Mouse (Mus musculus): ENCODE measurements around the gene Hilpda. TPM values are rescaled to one million over a fixed set of nuclear protein-coding genes. Genes with fewer than 3 reads are reported as not detected.

Hilpda gene
- polyA plus RNA-seq, 1 experiment from 2014 or later, result 35.0 TPM

- DNase-seq (ENCODE audit: low spot score), result peak; percentile 22
- no peak overlapping the region for H3K4me3 ChIP-seq (ENCODE audit: low read depth, low read length)
- no peaks in the 10 kb centered on the region for H3K4me1 ChIP-seq (ENCODE audit: control insufficient read depth, insufficient read depth, low read length)
- 53% methylated on average over 2 of the region's 2 CpGs for WGBS
- no peaks in the 10 kb centered on the region for H3K27me3 ChIP-seq (ENCODE audit: control insufficient read depth, insufficient read depth, low read length)
- no peak overlapping the region for H3K4me2 ChIP-seq (ENCODE audit: low read depth, low read length)
- ATAC-seq (replicated peaks; ENCODE audit: insufficient number of reproducible peaks, low FRiP score, low TSS enrichment, low read depth), result no peak
- H3K27ac ChIP-seq (replicated peaks; ENCODE audit: low read depth, low read length), result no peak overlapping the region
- H3K36me3 ChIP-seq (replicated peaks; ENCODE audit: control insufficient read depth, insufficient read depth, low read depth, low read length), result no peaks in the 10 kb centered on the region
- no peak overlapping the region for H3K9ac ChIP-seq (replicated peaks; ENCODE audit: low read length)
- H3K9me3 ChIP-seq (replicated peaks; ENCODE audit: control insufficient read depth, low read length), result no peaks in the 10 kb centered on the region
Observed at GRCm38 (mm10) chr6:29241697-29242096, 30.6 kb upstream of the Hilpda start.

GRCm38 (mm10) chr6:29242265-29242664 is 30.0 kb upstream of the Hilpda start:
- ATAC-seq (replicated peaks; ENCODE audit: insufficient number of reproducible peaks, low FRiP score, low TSS enrichment, low read depth), result no peak
- WGBS, result 79% methylated on average over 1 of the region's 1 CpGs
- H3K4me3 ChIP-seq (ENCODE audit: low read depth, low read length), result no peak overlapping the region
- H3K36me3 ChIP-seq (replicated peaks; ENCODE audit: control insufficient read depth, insufficient read depth, low read depth, low read length), result no peaks in the 10 kb centered on the region
- H3K4me1 ChIP-seq (ENCODE audit: control insufficient read depth, insufficient read depth, low read length), result no peaks in the 10 kb centered on the region
- H3K9ac ChIP-seq (replicated peaks; ENCODE audit: low read length), result no peak overlapping the region
- H3K9me3 ChIP-seq (replicated peaks; ENCODE audit: control insufficient read depth, low read length), result no peaks in the 10 kb centered on the region
- no peaks in the 10 kb centered on the region for H3K27me3 ChIP-seq (ENCODE audit: control insufficient read depth, insufficient read depth, low read length)
- no peak overlapping the region for H3K27ac ChIP-seq (replicated peaks; ENCODE audit: low read depth, low read length)
- DNase-seq (ENCODE audit: low spot score), result no peak
- H3K4me2 ChIP-seq (ENCODE audit: low read depth, low read length), result no peak overlapping the region

GRCm38 (mm10) chr6:29245272-29246120 is 26.8 kb upstream of the Hilpda start:
- DNase-seq (ENCODE audit: low spot score) (no peak), ATAC-seq (replicated peaks; ENCODE audit: insufficient number of reproducible peaks, low FRiP score, low TSS enrichment, low read depth) (no peak)

GRCm38 (mm10) chr6:29246183-29246582 is 26.1 kb upstream of the Hilpda start:
- ATAC-seq (replicated peaks; ENCODE audit: insufficient number of reproducible peaks, low FRiP score, low TSS enrichment, low read depth), result no peak
- Histone ChIP-seq H3K9me3 (replicated peaks; ENCODE audit: control insufficient read depth, low read length) (no peaks in the 10 kb centered on the region), H3K27me3 (ENCODE audit: control insufficient read depth, insufficient read depth, low read length) (no peaks in the 10 kb centered on the region), H3K4me3 (ENCODE audit: low read depth, low read length) (no peak overlapping the region), H3K4me1 (ENCODE audit: control insufficient read depth, insufficient read depth, low read length) (no peaks in the 10 kb centered on the region), H3K27ac (replicated peaks; ENCODE audit: low read depth, low read length) (no peak overlapping the region), H3K4me2 (ENCODE audit: low read depth, low read length) (no peak overlapping the region), H3K9ac (replicated peaks; ENCODE audit: low read length) (no peak overlapping the region), H3K36me3 (replicated peaks; ENCODE audit: control insufficient read depth, insufficient read depth, low read depth, low read length) (no peaks in the 10 kb centered on the region)
- WGBS, result 77% methylated on average over 3 of the region's 3 CpGs
- no peak for DNase-seq (ENCODE audit: low spot score)

More at GRCm38 (mm10) chr6:29245272-29246120, 26.8 kb upstream of the Hilpda start:
- Histone ChIP-seq H3K4me1 (ENCODE audit: control insufficient read depth, insufficient read depth, low read length) (no peaks in the 10 kb centered on the region), H3K27ac (replicated peaks; ENCODE audit: low read depth, low read length) (no peak overlapping the region), H3K27me3 (ENCODE audit: control insufficient read depth, insufficient read depth, low read length) (no peaks in the 10 kb centered on the region), H3K4me2 (ENCODE audit: low read depth, low read length) (no peak overlapping the region), H3K4me3 (ENCODE audit: low read depth, low read length) (no peak overlapping the region), H3K9ac (replicated peaks; ENCODE audit: low read length) (no peak overlapping the region), H3K36me3 (replicated peaks; ENCODE audit: control insufficient read depth, insufficient read depth, low read depth, low read length) (no peaks in the 10 kb centered on the region), H3K9me3 (replicated peaks; ENCODE audit: control insufficient read depth, low read length) (no peaks in the 10 kb centered on the region)
- WGBS, result 72% methylated on average over 14 of the region's 14 CpGs

GRCm38 (mm10) chr6:29246585-29246984 is 25.7 kb upstream of the Hilpda start:
- no peak overlapping the region for H3K4me3 ChIP-seq (ENCODE audit: low read depth, low read length)
- no peaks in the 10 kb centered on the region for H3K27me3 ChIP-seq (ENCODE audit: control insufficient read depth, insufficient read depth, low read length)
- no peaks in the 10 kb centered on the region for H3K9me3 ChIP-seq (replicated peaks; ENCODE audit: control insufficient read depth, low read length)
- no peaks in the 10 kb centered on the region for H3K36me3 ChIP-seq (replicated peaks; ENCODE audit: control insufficient read depth, insufficient read depth, low read depth, low read length)
- no peaks in the 10 kb centered on the region for H3K4me1 ChIP-seq (ENCODE audit: control insufficient read depth, insufficient read depth, low read length)
- H3K9ac ChIP-seq (replicated peaks; ENCODE audit: low read length), result no peak overlapping the region
- no peak overlapping the region for H3K27ac ChIP-seq (replicated peaks; ENCODE audit: low read depth, low read length)
- no peak overlapping the region for H3K4me2 ChIP-seq (ENCODE audit: low read depth, low read length)
- ATAC-seq (replicated peaks; ENCODE audit: insufficient number of reproducible peaks, low FRiP score, low TSS enrichment, low read depth), result no peak
- no peak for DNase-seq (ENCODE audit: low spot score)
- WGBS, result 38% methylated on average over 5 of the region's 5 CpGs

GRCm38 (mm10) chr6:29247072-29247471 is 25.2 kb upstream of the Hilpda start:
- Histone ChIP-seq H3K27me3 (ENCODE audit: control insufficient read depth, insufficient read depth, low read length) (no peaks in the 10 kb centered on the region), H3K36me3 (replicated peaks; ENCODE audit: control insufficient read depth, insufficient read depth, low read depth, low read length) (no peaks in the 10 kb centered on the region), H3K4me1 (ENCODE audit: control insufficient read depth, insufficient read depth, low read length) (no peaks in the 10 kb centered on the region), H3K27ac (replicated peaks; ENCODE audit: low read depth, low read length) (no peak overlapping the region), H3K9me3 (replicated peaks; ENCODE audit: control insufficient read depth, low read length) (no peaks in the 10 kb centered on the region), H3K4me2 (ENCODE audit: low read depth, low read length) (no peak overlapping the region), H3K4me3 (ENCODE audit: low read depth, low read length) (no peak overlapping the region), H3K9ac (replicated peaks; ENCODE audit: low read length) (no peak overlapping the region)
- no peak for DNase-seq (ENCODE audit: low spot score)
- WGBS, result 42% methylated on average over 4 of the region's 4 CpGs
- ATAC-seq (replicated peaks; ENCODE audit: insufficient number of reproducible peaks, low FRiP score, low TSS enrichment, low read depth), result no peak

GRCm38 (mm10) chr6:29259418-29259817 is 12.9 kb upstream of the Hilpda start:
- Histone ChIP-seq H3K4me1 (ENCODE audit: control insufficient read depth, insufficient read depth, low read length) (no peaks in the 10 kb centered on the region), H3K9me3 (replicated peaks; ENCODE audit: control insufficient read depth, low read length) (no peaks in the 10 kb centered on the region), H3K27me3 (ENCODE audit: control insufficient read depth, insufficient read depth, low read length) (no peaks in the 10 kb centered on the region), H3K27ac (replicated peaks; ENCODE audit: low read depth, low read length) (no peak overlapping the region), H3K4me2 (ENCODE audit: low read depth, low read length) (no peak overlapping the region), H3K36me3 (replicated peaks; ENCODE audit: control insufficient read depth, insufficient read depth, low read depth, low read length) (no peaks in the 10 kb centered on the region), H3K9ac (replicated peaks; ENCODE audit: low read length) (no peak overlapping the region), H3K4me3 (ENCODE audit: low read depth, low read length) (no peak overlapping the region)
- no peak for DNase-seq (ENCODE audit: low spot score)
- 80% methylated on average over 1 of the region's 1 CpGs for WGBS
- no peak for ATAC-seq (replicated peaks; ENCODE audit: insufficient number of reproducible peaks, low FRiP score, low TSS enrichment, low read depth)

- DNase-seq (ENCODE audit: low spot score) (no peak), ATAC-seq (replicated peaks; ENCODE audit: insufficient number of reproducible peaks, low FRiP score, low TSS enrichment, low read depth) (no peak)
- no peak overlapping the region for H3K4me2 ChIP-seq (ENCODE audit: low read depth, low read length)
- no peaks in the 10 kb centered on the region for H3K27me3 ChIP-seq (ENCODE audit: control insufficient read depth, insufficient read depth, low read length)
- no peak overlapping the region for H3K27ac ChIP-seq (replicated peaks; ENCODE audit: low read depth, low read length)
- WGBS, result 79% methylated on average over 5 of the region's 5 CpGs
- no peak overlapping the region for H3K9ac ChIP-seq (replicated peaks; ENCODE audit: low read length)
- H3K9me3 ChIP-seq (replicated peaks; ENCODE audit: control insufficient read depth, low read length), result no peaks in the 10 kb centered on the region
- no peaks in the 10 kb centered on the region for H3K4me1 ChIP-seq (ENCODE audit: control insufficient read depth, insufficient read depth, low read length)
- H3K36me3 ChIP-seq (replicated peaks; ENCODE audit: control insufficient read depth, insufficient read depth, low read depth, low read length), result no peaks in the 10 kb centered on the region
- no peak overlapping the region for H3K4me3 ChIP-seq (ENCODE audit: low read depth, low read length)
Observed at GRCm38 (mm10) chr6:29261831-29262230, 10.5 kb upstream of the Hilpda start.
